Mouse (Mus musculus): ENCODE measurements around the gene Eral1. TPM values are rescaled to one million over a fixed set of nuclear protein-coding genes. Genes with fewer than 3 reads are reported as not detected.

Gene Eral1
- polyA plus RNA-seq, 1 experiment from 2014 or later: 30.9 TPM

GRCm38 (mm10) chr11:78086925-78087479 lies 6.8 kb upstream of the Eral1 start:
- ATAC-seq (ENCODE audit: low FRiP score): no peak
- WGBS: 79% methylated on average over 4 of the region's 4 CpGs
- H3K36me3 ChIP-seq: no peaks in the 10 kb centered on the region
- H3K4me3 ChIP-seq (replicated peaks): no peak overlapping the region
- H3K27ac ChIP-seq (replicated peaks): no peak overlapping the region
- H3K27me3 ChIP-seq (replicated peaks): peaks cover 8% of the 10 kb centered on the region; the same call in 1 of the 2 replicates
- H3K4me2 ChIP-seq: no peak overlapping the region
- no peak overlapping the region for H3K9ac ChIP-seq (replicated peaks)
- no peaks in the 10 kb centered on the region for H3K4me1 ChIP-seq
- H3K9me3 ChIP-seq (replicated peaks): no peaks in the 10 kb centered on the region

GRCm38 (mm10) chr11:78083595-78083994 lies 3.4 kb upstream of the Eral1 start:
- Histone ChIP-seq H3K4me3 (replicated peaks) (no peak overlapping the region), H3K9me3 (replicated peaks) (no peaks in the 10 kb centered on the region), H3K27ac (replicated peaks) (no peak overlapping the region), H3K27me3 (replicated peaks) (peaks cover 8% of the 10 kb centered on the region; the same call in 1 of the 2 replicates), H3K9ac (replicated peaks) (no peak overlapping the region), H3K4me2 (no peak overlapping the region), H3K4me1 (peaks cover 15% of the 10 kb centered on the region), H3K36me3 (no peaks in the 10 kb centered on the region)
- WGBS: 55% methylated on average over 1 of the region's 1 CpGs
- ATAC-seq (ENCODE audit: low FRiP score): no peak

DNA sequence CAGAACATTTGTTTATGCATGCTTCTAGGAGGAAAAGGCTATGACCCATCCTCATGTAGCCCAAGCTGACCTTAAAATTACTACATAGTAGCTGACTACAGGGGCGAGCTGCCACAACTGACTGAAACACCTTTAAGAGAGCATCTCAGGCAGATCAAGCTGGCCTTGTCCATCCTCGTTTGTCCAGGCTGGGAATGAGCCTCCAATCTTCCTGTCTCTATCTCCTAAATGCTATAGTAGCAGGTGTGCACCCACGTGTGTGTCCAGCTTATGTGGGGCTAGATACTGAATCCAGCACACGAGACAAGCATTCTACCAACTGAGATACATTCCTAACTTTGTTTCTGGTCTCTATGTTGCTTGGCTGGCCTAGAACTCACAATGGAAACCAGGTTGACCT lies 5.5 kb downstream of the Eral1 start:
- Histone ChIP-seq H3K4me2 (no peak overlapping the region), H3K36me3 (peaks cover 53% of the 10 kb centered on the region), H3K9ac (replicated peaks) (no peak overlapping the region), H3K4me1 (peaks cover 9% of the 10 kb centered on the region), H3K4me3 (replicated peaks) (no peak overlapping the region), H3K27ac (replicated peaks) (no peak overlapping the region), H3K9me3 (replicated peaks) (no peaks in the 10 kb centered on the region), H3K27me3 (replicated peaks) (no peaks in the 10 kb centered on the region)
- ATAC-seq (ENCODE audit: low FRiP score): no peak
- WGBS: 96% methylated on average over 4 of the region's 4 CpGs

GRCm38 (mm10) chr11:78074277-78074652 lies 5.9 kb downstream of the Eral1 start:
- Histone ChIP-seq H3K4me2 (no peak overlapping the region), H3K27me3 (replicated peaks) (no peaks in the 10 kb centered on the region), H3K9me3 (replicated peaks) (no peaks in the 10 kb centered on the region), H3K27ac (replicated peaks) (no peak overlapping the region), H3K4me3 (replicated peaks) (no peak overlapping the region), H3K9ac (replicated peaks) (no peak overlapping the region), H3K4me1 (peaks cover 5% of the 10 kb centered on the region), H3K36me3 (peaks cover 53% of the 10 kb centered on the region)
- ATAC-seq (ENCODE audit: low FRiP score): no peak
- WGBS: 93% methylated on average over 2 of the region's 2 CpGs

- Histone ChIP-seq H3K4me2 (no peak overlapping the region), H3K27me3 (replicated peaks) (no peaks in the 10 kb centered on the region), H3K4me1 (no peaks in the 10 kb centered on the region), H3K27ac (replicated peaks) (no peak overlapping the region), H3K9ac (replicated peaks) (no peak overlapping the region), H3K36me3 (peaks cover 53% of the 10 kb centered on the region), H3K4me3 (replicated peaks) (no peak overlapping the region), H3K9me3 (replicated peaks) (no peaks in the 10 kb centered on the region)
- no peak for ATAC-seq (ENCODE audit: low FRiP score)
- WGBS: 98% methylated on average over 9 of the region's 9 CpGs
Measured at GRCm38 (mm10) chr11:78073577-78074276, 6.5 kb downstream of the Eral1 start.

GRCm38 (mm10) chr11:78072425-78073130 lies 7.6 kb downstream of the Eral1 start:
- Histone ChIP-seq H3K9ac (replicated peaks) (no peak overlapping the region), H3K4me1 (no peaks in the 10 kb centered on the region), H3K27ac (replicated peaks) (no peak overlapping the region), H3K36me3 (peaks cover 53% of the 10 kb centered on the region), H3K27me3 (replicated peaks) (no peaks in the 10 kb centered on the region), H3K4me2 (no peak overlapping the region), H3K9me3 (replicated peaks) (no peaks in the 10 kb centered on the region), H3K4me3 (replicated peaks) (no peak overlapping the region)
- WGBS: 36% methylated on average over 6 of the region's 6 CpGs
- ATAC-seq (ENCODE audit: low FRiP score): no peak

DNA sequence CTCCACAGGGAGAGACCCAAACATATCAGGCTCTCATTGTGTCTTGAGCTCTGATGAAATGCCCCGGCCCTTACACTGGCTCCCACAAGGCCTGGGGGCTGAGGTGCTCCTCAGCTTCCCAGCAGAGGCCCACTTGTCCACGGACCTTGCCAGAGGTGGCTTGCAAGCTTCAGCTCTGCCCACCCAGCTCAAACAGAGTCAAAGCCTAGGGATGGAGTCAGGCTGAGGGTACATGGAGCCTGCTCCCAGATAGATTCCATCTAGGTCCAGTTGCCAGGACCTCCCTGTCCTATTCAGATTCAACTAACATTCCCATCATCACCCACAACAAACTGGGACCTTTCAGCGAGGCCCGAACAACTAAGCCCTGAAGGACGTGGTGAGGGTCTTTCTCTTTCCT lies 8.2 kb downstream of the Eral1 start:
- Histone ChIP-seq H3K9me3 (replicated peaks) (no peaks in the 10 kb centered on the region), H3K36me3 (peaks cover 52% of the 10 kb centered on the region), H3K4me3 (replicated peaks) (no peak overlapping the region), H3K27ac (replicated peaks) (no peak overlapping the region), H3K9ac (replicated peaks) (no peak overlapping the region), H3K4me1 (no peaks in the 10 kb centered on the region), H3K4me2 (no peak overlapping the region), H3K27me3 (replicated peaks) (no peaks in the 10 kb centered on the region)
- no peak for ATAC-seq (ENCODE audit: low FRiP score)
- 82% methylated on average over 5 of the region's 5 CpGs for WGBS

GRCm38 (mm10) chr11:78069646-78070045 lies 10.5 kb downstream of the Eral1 start:
- no peak for ATAC-seq (ENCODE audit: low FRiP score)
- H3K27me3 ChIP-seq (replicated peaks): no peaks in the 10 kb centered on the region
- H3K4me3 ChIP-seq (replicated peaks): no peak overlapping the region
- no peaks in the 10 kb centered on the region for H3K9me3 ChIP-seq (replicated peaks)
- H3K36me3 ChIP-seq: peaks cover 31% of the 10 kb centered on the region
- H3K27ac ChIP-seq (replicated peaks): no peak overlapping the region
- no peak overlapping the region for H3K4me2 ChIP-seq
- 90% methylated on average over 6 of the region's 6 CpGs for WGBS
- no peaks in the 10 kb centered on the region for H3K4me1 ChIP-seq
- H3K9ac ChIP-seq (replicated peaks): no peak overlapping the region

- no peaks in the 10 kb centered on the region for H3K4me1 ChIP-seq
- no peak overlapping the region for H3K4me3 ChIP-seq (replicated peaks)
- H3K4me2 ChIP-seq: no peak overlapping the region
- peaks cover 26% of the 10 kb centered on the region for H3K36me3 ChIP-seq
- no peak for ATAC-seq (ENCODE audit: low FRiP score)
- H3K9me3 ChIP-seq (replicated peaks): no peaks in the 10 kb centered on the region
- H3K27me3 ChIP-seq (replicated peaks): no peaks in the 10 kb centered on the region
- no peak overlapping the region for H3K27ac ChIP-seq (replicated peaks)
- WGBS: 84% methylated on average over 5 of the region's 5 CpGs
- no peak overlapping the region for H3K9ac ChIP-seq (replicated peaks)
Measured at GRCm38 (mm10) chr11:78069130-78069529, 11.1 kb downstream of the Eral1 start.

DNA sequence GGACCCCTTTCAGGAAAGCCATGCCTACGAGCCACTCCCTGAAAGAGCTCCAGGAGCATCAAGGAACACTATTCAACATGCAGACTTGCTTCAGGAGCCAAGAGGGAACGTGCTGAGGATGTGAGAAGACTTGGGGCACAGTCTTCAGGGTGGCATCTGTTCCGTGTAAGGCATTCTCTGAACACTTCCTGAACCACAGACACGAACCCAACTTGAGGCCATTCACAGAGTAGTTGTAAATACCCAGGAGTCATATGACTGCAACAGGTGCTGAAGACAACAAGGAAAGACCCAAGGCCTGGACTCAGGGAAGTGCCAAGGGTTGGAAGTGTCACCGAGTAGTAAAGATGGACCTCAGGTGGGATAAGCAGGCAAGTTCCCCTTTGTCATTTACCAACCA lies 12.6 kb downstream of the Eral1 start:
- peaks cover 13% of the 10 kb centered on the region; the same call in 1 of the 2 replicates for H3K36me3 ChIP-seq
- H3K9me3 ChIP-seq (replicated peaks): no peaks in the 10 kb centered on the region
- H3K9ac ChIP-seq (replicated peaks): no peak overlapping the region
- H3K27me3 ChIP-seq (replicated peaks): no peaks in the 10 kb centered on the region
- ATAC-seq (ENCODE audit: low FRiP score): no peak
- no peak overlapping the region for H3K27ac ChIP-seq (replicated peaks)
- 75% methylated on average over 5 of the region's 5 CpGs for WGBS
- no peak overlapping the region for H3K4me3 ChIP-seq (replicated peaks)
- H3K4me1 ChIP-seq: no peaks in the 10 kb centered on the region
- no peak overlapping the region for H3K4me2 ChIP-seq

- Histone ChIP-seq H3K4me1 (no peaks in the 10 kb centered on the region), H3K36me3 (0 out of 2 replicates have a peak, but pooled peaks cover 4% of the 10 kb centered on the region)
Measured at GRCm38 (mm10) chr11:78066641-78067040, 13.5 kb downstream of the Eral1 start.

DNA sequence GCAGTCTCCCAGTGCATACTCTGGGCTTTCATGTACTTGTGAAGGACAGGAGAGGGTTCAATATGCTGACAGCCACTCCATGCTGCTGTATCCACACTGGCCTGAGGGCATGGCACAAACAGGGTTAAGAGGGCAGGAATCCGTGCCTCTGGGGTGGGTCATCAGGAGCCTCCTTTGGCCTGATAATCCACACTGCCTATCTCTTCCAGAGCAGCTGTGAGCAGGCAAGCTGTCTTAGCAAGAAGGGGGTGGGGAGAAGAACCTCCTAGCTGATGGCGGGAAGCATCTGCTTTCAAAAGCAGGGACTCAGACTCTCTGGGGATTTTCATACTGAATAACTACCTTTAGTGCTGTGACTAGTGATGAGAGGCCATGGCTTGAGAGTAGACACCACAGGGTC lies 14.3 kb downstream of the Eral1 start:
- no peaks in the 10 kb centered on the region for H3K27me3 ChIP-seq (replicated peaks)
- H3K27ac ChIP-seq (replicated peaks): no peak overlapping the region
- H3K4me3 ChIP-seq (replicated peaks): no peak overlapping the region
- no peak overlapping the region for H3K4me2 ChIP-seq
- no peak for ATAC-seq (ENCODE audit: low FRiP score)
- no peak overlapping the region for H3K9ac ChIP-seq (replicated peaks)
- 50% methylated on average over 2 of the region's 2 CpGs for WGBS
- 0 out of 2 replicates have a peak, but pooled peaks cover under 1% of the 10 kb centered on the region for H3K36me3 ChIP-seq
- no peaks in the 10 kb centered on the region for H3K9me3 ChIP-seq (replicated peaks)
- H3K4me1 ChIP-seq: no peaks in the 10 kb centered on the region

More at GRCm38 (mm10) chr11:78066641-78067040, 13.5 kb downstream of the Eral1 start:
- H3K4me2 ChIP-seq: no peak overlapping the region
- 78% methylated on average over 2 of the region's 2 CpGs for WGBS
- H3K9ac ChIP-seq (replicated peaks): no peak overlapping the region
- H3K9me3 ChIP-seq (replicated peaks): no peaks in the 10 kb centered on the region
- no peak for ATAC-seq (ENCODE audit: low FRiP score)
- H3K27me3 ChIP-seq (replicated peaks): no peaks in the 10 kb centered on the region
- H3K27ac ChIP-seq (replicated peaks): no peak overlapping the region
- H3K4me3 ChIP-seq (replicated peaks): no peak overlapping the region
